Mouse (Mus musculus) G1E (cell line): ENCODE measurements around the gene Fjx1.

Experiments used
- CTCF ChIP-seq: IDR thresholded peaks from 2 replicates; pipeline ENCODE4 v1.5.1; 2012; ENCODE audit warnings: low read depth, low read length, inconsistent platforms, mixed read lengths
- GATA1 ChIP-seq: IDR thresholded peaks from 2 replicates; pipeline ENCODE4 v1.6.1; 2012; ENCODE audit warnings: borderline replicate concordance, low read length, inconsistent platforms, mixed read lengths

GRCm38 (mm10) chr2:102480738-102481137, 28.4 kb upstream of the Fjx1 start:
- TF ChIP-seq CTCF (no peak), GATA1 (no peak)
